Mouse (Mus musculus) erythroblast, embryonic 14.5 days (primary cell): Measurements from ENCODE around the gene Cdkn1a. TPM values are rescaled to one million over a fixed set of nuclear protein-coding genes. Genes with fewer than 3 reads are reported as not detected.

Experiments
- H3K27me3 ChIP-seq: 2 replicates; pipeline ENCODE4 v1.6.1; 2012; ENCODE audit warnings: inconsistent platforms; ENCODE audit not compliant: control insufficient read depth
- H3K36me3 ChIP-seq: 2 replicates; pipeline ENCODE4 v1.6.1; 2012; ENCODE audit warnings: mild to moderate bottlenecking, inconsistent platforms; ENCODE audit not compliant: control insufficient read depth
- H3K4me1 ChIP-seq: 2 replicates; pipeline ENCODE4 v1.6.1; 2012; ENCODE audit warnings: inconsistent platforms; ENCODE audit not compliant: control insufficient read depth
- H3K4me3 ChIP-seq: replicated peaks from 2 replicates; pipeline ENCODE3; 2012; ENCODE audit warnings: moderate library complexity, mild to moderate bottlenecking, inconsistent platforms
- H3K9me3 ChIP-seq: 2 replicates; pipeline ENCODE4 v1.6.1; 2012; ENCODE audit warnings: low read length, inconsistent platforms, mixed read lengths; ENCODE audit not compliant: control insufficient read depth
- GATA1 ChIP-seq: IDR thresholded peaks from 2 replicates; pipeline ENCODE4 v1.6.1; 2012; ENCODE audit warnings: low read length, inconsistent platforms, mixed read lengths
- TAL1 ChIP-seq: IDR thresholded peaks from 3 replicates; pipeline ENCODE4 v1.6.1; 2012; ENCODE audit warnings: low read length, inconsistent platforms, mixed read lengths
- polyA plus RNA-seq: library from polyadenylated mRNA; stranded (reverse); fragments of >175 nt; gene quantifications from 2 replicates; pipeline ENCODE4 v1.2.3, GENCODE M21; 2012

Cdkn1a gene
- polyA plus RNA-seq, 1 experiment, result 6.4 TPM

DNA sequence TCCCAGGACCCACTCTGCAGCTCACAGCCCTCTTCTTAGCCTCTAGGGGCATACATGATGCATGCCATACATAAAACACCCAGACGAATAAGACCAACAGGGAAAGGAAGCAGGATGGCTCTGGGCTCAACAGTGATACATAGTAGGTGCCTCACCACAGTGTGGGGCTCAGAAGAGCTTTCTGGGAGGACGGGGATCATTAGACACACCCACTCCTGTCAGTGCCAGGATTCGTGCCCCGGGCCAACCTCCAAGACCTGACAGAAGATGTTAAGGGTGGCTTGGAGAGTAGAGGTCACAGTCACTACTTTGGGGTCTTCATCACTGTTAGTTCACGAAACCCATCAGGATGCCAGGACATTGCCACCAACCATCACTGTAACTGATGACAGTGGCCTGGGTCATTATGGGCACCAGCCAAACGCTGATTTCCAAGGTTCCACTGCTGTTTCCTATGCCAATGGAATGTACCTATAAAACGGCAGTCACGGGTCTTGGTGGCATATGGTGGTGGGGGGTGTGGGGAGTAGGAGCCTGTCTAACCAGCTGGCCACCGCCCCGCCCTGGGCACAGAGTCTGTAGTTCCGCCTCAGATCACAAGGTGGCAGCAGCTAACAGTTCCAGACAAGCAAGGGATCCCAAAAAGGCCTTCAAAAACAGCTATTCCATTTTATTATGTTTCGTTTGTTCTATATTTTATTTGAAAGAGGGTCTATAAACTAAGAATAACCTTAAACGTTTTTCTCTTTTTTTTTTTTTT lies 41.8 kb upstream of the Cdkn1a start:
- Histone ChIP-seq H3K9me3 (no peaks in the 10 kb centered on the region), H3K27me3 (no peaks in the 10 kb centered on the region), H3K36me3 (peaks cover 75% of the 10 kb centered on the region), H3K4me3 (no peak overlapping the region), H3K4me1 (peaks cover 20% of the 10 kb centered on the region)
- TF ChIP-seq TAL1 (no peak), GATA1 (no peak)

GRCm38 (mm10) chr17:29049508-29049889 lies 41.3 kb upstream of the Cdkn1a start:
- Histone ChIP-seq H3K4me1 (peaks cover 18% of the 10 kb centered on the region), H3K27me3 (no peaks in the 10 kb centered on the region), H3K36me3 (peaks cover 69% of the 10 kb centered on the region), H3K9me3 (no peaks in the 10 kb centered on the region), H3K4me3 (no peak overlapping the region)
- TF ChIP-seq TAL1 (no peak), GATA1 (no peak)

DNA sequence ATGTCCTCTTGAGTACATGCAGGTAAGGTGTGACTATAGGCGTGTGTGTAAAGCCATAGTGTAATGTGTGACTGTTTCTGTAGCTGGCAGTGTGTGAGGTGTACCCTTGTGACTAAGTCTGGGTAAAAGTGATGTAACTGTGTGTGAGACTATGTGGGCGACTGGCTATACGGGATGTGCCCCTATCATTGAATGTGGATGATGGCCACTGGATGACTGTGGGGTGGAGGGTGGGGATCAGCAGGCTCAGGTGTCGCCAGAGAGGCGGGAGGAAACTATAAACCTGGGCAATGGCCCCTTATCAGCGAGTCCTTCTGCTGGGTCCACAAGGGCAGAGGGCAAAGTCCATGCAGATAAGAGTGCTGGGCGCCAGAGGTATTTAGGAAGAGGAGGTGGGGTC lies 40.9 kb upstream of the Cdkn1a start:
- H3K9me3 ChIP-seq, result no peaks in the 10 kb centered on the region
- H3K27me3 ChIP-seq, result no peaks in the 10 kb centered on the region
- H3K4me1 ChIP-seq, result peaks cover 17% of the 10 kb centered on the region
- TF ChIP-seq GATA1 (no peak), TAL1 (no peak)
- no peak overlapping the region for H3K4me3 ChIP-seq
- peaks cover 65% of the 10 kb centered on the region for H3K36me3 ChIP-seq

DNA sequence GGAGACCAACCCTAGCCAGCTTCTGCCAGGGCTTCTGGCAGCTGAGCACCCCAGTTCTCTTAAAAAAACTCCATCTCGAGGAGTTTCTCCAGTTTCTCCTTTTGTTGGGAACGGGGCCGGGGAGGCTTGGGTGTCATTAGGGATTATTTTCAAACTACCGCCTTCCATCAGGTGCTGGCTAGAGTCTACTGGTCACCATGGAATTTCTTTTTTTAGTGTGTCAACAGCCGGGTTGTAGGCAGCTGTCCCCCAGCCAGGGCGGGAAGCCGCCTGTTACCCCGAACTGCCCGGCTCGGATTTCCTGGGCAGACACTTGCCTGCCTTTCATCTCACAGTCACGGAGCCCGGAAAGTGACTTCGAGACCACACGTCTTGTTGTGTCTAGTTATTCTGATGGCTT lies 40.0 kb upstream of the Cdkn1a start:
- no peaks in the 10 kb centered on the region for H3K9me3 ChIP-seq
- TF ChIP-seq GATA1, result no peak
- H3K4me3 ChIP-seq, result no peak overlapping the region
- H3K4me1 ChIP-seq, result peaks cover 17% of the 10 kb centered on the region
- peaks cover 56% of the 10 kb centered on the region for H3K36me3 ChIP-seq
- H3K27me3 ChIP-seq, result no peaks in the 10 kb centered on the region

DNA sequence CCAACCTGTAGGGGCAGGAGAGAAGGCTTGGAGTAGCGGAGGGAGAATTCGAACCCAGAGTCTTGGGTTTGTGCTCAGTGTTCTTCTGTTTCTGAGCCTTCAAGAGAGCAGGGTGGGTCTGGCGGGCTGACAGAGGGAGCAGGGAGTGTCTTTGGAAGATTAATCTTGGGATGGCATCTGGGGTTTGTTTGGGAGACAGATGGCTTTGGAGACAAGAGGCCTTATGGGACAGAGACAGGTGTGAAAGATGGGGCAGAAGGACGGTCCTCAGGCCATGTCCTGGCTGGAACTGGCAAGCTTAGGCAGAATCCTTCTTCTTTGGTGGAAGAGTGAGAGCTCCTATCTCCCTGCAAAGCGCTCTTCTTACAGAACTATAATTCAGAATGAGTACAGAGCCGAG lies 37.7 kb upstream of the Cdkn1a start:
- TF ChIP-seq GATA1 (no peak), TAL1 (no peak)
- peaks cover 17% of the 10 kb centered on the region for H3K4me1 ChIP-seq
- H3K9me3 ChIP-seq, result no peaks in the 10 kb centered on the region
- no peaks in the 10 kb centered on the region; the same call in 1 of the 2 replicates for H3K27me3 ChIP-seq
- no peak overlapping the region for H3K4me3 ChIP-seq
- peaks cover 34% of the 10 kb centered on the region for H3K36me3 ChIP-seq

- Histone ChIP-seq H3K36me3 (peaks cover 26% of the 10 kb centered on the region), H3K4me3 (no peak overlapping the region), H3K9me3 (no peaks in the 10 kb centered on the region), H3K4me1 (peaks cover 14% of the 10 kb centered on the region), H3K27me3 (no peaks in the 10 kb centered on the region; the same call in 1 of the 2 replicates)
- TF ChIP-seq GATA1 (no peak), TAL1 (no peak)
Observed at GRCm38 (mm10) chr17:29053841-29054240, 36.9 kb upstream of the Cdkn1a start.

DNA sequence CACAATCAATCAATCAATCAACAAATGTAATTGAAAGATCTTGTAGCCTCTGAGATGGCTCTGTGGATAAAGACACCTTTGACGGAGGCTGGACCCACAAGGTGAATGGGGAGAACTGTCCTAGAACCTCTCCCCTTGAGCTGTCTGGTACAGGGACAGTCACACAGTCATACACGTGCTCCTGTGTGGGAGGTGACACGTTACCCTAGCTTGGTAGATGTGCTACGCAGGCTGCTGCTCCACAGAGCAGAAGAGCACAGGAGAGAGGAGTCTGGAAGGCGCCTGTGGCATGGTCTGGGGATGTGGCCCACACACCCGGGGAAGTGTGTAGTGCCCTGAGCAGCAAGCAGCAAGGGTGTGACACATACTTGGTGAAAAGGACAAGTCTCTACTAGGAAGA lies 36.3 kb upstream of the Cdkn1a start:
- Histone ChIP-seq H3K4me3 (no peak overlapping the region), H3K4me1 (peaks cover 10% of the 10 kb centered on the region), H3K27me3 (no peaks in the 10 kb centered on the region; the same call in 1 of the 2 replicates), H3K36me3 (peaks cover 22% of the 10 kb centered on the region), H3K9me3 (no peaks in the 10 kb centered on the region)
- TF ChIP-seq TAL1, result no peak
- TF ChIP-seq GATA1, result no peak

DNA sequence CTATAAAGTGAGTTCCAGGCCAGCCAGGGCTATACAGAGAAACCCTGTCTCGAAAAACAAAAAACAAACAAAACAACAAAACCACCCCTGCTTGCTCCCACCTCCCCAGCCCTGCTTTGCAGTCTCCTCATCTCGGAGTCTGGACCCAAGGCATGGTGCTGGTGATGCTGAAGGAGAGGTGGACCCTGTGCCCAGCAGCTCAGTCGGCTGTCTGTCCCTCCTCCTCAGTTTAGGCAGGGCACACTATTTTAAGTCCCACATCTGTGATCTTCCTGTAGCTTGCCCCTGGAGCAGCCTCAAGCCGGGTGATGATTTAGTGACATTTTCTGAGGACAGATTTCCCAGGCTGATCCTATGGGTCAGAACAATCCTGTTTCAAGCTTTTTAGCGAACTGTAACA lies 35.2 kb upstream of the Cdkn1a start:
- no peaks in the 10 kb centered on the region; the same call in 1 of the 2 replicates for H3K4me1 ChIP-seq
- no peaks in the 10 kb centered on the region; the same call in 1 of the 2 replicates for H3K27me3 ChIP-seq
- H3K9me3 ChIP-seq, result no peaks in the 10 kb centered on the region
- peaks cover 11% of the 10 kb centered on the region for H3K36me3 ChIP-seq
- H3K4me3 ChIP-seq, result no peak overlapping the region
- TF ChIP-seq TAL1, result no peak
- TF ChIP-seq GATA1, result no peak

DNA sequence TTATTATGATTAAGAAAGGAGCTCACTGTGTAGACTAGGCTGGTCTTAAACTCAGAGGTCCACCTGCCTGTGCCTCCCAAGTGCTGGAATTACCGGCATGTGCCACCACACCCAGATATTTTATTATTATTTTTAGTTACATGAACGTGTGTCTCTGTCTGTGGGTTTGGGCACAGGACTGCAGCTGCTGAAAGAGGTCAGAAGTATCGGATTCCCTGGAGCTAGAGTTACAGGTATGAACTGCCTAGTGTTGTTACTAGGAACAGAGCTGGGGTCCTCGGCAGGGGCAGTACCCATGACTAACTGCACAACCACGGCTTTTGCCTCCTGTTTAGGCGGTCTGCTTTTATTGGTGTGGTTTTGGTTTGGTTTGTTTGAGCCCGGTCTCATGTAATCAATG lies 34.6 kb upstream of the Cdkn1a start:
- H3K36me3 ChIP-seq, result peaks cover 5% of the 10 kb centered on the region
- no peaks in the 10 kb centered on the region; the same call in 1 of the 2 replicates for H3K4me1 ChIP-seq
- TF ChIP-seq GATA1 (no peak), TAL1 (no peak)
- no peaks in the 10 kb centered on the region; the same call in 1 of the 2 replicates for H3K27me3 ChIP-seq
- no peak overlapping the region for H3K4me3 ChIP-seq
- H3K9me3 ChIP-seq, result no peaks in the 10 kb centered on the region
